Mouse (Mus musculus) liver, embryonic 13.5 days (tissue): Measurements from ENCODE around the gene Adh6b. TPM values are rescaled to one million over a fixed set of nuclear protein-coding genes. Genes with fewer than 3 reads are reported as not detected.

Experiments used
- polyA plus RNA-seq: library from polyadenylated mRNA; unstranded; fragments of >200 nt; fragmentation: Nextera tagmentation; extraction: Ambion mirVana; gene quantifications from 2 replicates; pipeline ENCODE4 v1.2.1, GENCODE M21; 2015

The Adh6b gene
- polyA plus RNA-seq, 1 experiment from 2014 or later: 0.35 TPM

Other genes starting within 250 kb of the Adh6b start
- 7.3 and 8.6 TPM in 2 replicates for gene Trmt10a, start 198.3 kb upstream of the Adh6b start, polyA plus RNA-seq
- 27.4 and 36.9 TPM in 2 replicates for gene Mttp, start 196.8 kb upstream of the Adh6b start, polyA plus RNA-seq
- not detected in 2 replicates for gene 4930579F01Rik, start 147.9 kb upstream of the Adh6b start, polyA plus RNA-seq
- gene Adh7, start 124.0 kb upstream of the Adh6b start, polyA plus RNA-seq: 0.25 and 0.30 TPM in 2 replicates
- 3.0 and 3.4 TPM in 2 replicates for gene Adh1, start 80.8 kb upstream of the Adh6b start, polyA plus RNA-seq
- not detected in 2 replicates for gene Adh6a, start 28.5 kb upstream of the Adh6b start, polyA plus RNA-seq
- 0.09 TPM in 1 of 2 replicates, not detected in the other for gene Adh4, start 73.7 kb downstream of the Adh6b start, polyA plus RNA-seq
- gene Adh5, start 101.3 kb downstream of the Adh6b start, polyA plus RNA-seq: 89.4 and 104 TPM in 2 replicates
- 26.1 and 32.0 TPM in 2 replicates for gene Metap1, start 147.7 kb downstream of the Adh6b start, polyA plus RNA-seq
- gene Eif4e, start 184.4 kb downstream of the Adh6b start, polyA plus RNA-seq: 206 and 264 TPM in 2 replicates